Mouse (Mus musculus) Patski (cell line): ENCODE data around the gene Cnn3. TPM values are rescaled to one million over a fixed set of nuclear protein-coding genes. Genes with fewer than 3 reads are reported as not detected.

ENCODE experiments used
- ATAC-seq: fragments of 100-300 bp; one replicate; pipeline ENCODE4 v1.8.0; 2021
- CTCF ChIA-PET: fragments of 350-600 bp; sonication (Branson Sonifier 250); formaldehyde crosslinking; loops from one replicate; lab custom pipeline; 2022; ENCODE audit warnings: inconsistent platforms; lab: Charles Lee
- POLR2A ChIA-PET: fragments of 350-600 bp; sonication (Branson Sonifier 250); formaldehyde crosslinking; loops from one replicate; lab custom pipeline; 2022; ENCODE audit warnings: antibody characterized with exemption, inconsistent platforms; lab: Charles Lee
- DNase-seq: peaks from one replicate; pipeline ENCODE4 v3.0.0-alpha.2; 2011; ENCODE audit warnings: low read depth, low spot score
- H3K27me3 ChIP-seq: fragments of 371-371 bp; one replicate; pipeline ENCODE4 v1.5.1; 2021
- CTCF ChIP-seq: fragments of 100-300 bp; IDR thresholded peaks from one replicate; pipeline ENCODE4 v1.5.1; 2021
- in situ Hi-C: fragments of 300-500 bp; cut with MboI; formaldehyde crosslinking; loops from 3 replicates; pipeline ENCODE4 v1.11.1; 2018; ENCODE audit warnings: low pct_unique_long_range_greater_than_20kb, mixed read lengths
- polyA plus RNA-seq: library from polyadenylated mRNA; unstranded; gene quantifications from one replicate; pipeline ENCODE4 v1.2.3, GENCODE M21; 2021

Cnn3 gene
- polyA plus RNA-seq, 1 experiment from 2014 or later = 770 TPM

DNA sequence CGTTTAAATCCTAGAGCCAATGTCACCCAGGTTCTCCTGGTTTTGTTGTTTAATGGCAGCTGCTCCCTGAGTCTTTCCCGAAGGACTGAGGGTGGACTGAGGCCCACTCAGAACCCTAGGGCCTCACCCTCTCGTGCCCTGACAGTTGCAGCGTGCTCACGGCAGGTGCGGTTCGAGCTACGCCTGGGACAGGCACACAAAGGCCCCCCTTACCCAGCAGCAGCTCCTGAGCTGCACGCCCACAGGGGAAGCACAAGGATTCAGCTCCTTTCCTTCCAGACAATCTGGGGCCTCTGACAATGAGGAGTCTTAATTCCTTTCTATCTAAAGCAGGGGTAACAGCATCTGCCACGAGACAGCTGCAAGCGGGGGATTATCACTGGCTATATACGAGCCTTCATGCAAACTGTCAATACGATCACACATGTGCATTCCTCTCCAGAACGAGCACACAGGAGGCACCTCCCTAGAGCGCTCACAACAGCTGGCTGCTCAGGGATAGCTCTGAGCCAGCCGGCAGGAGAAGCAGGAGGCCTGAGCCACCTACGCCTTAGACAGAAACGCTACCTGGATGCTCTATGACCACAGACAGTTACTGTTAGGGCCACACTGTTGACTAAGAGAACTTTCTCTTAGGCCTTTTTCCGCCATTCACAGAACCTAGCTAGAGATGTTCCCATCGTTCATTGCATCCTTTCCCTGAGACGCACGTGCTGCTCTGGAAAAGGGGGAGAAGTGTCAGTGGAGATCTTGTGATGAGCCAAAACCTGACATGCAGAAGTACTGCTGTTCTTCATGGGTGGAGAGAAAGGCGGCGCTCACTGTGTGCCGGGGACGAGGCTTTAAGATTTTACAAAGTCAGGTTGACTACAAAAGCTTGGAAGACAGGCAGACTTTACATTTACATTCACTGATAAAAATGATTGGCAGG is 54.0 kb downstream of the Cnn3 start:
- in situ Hi-C loops = no loop called here
- POLR2A ChIA-PET = no interaction called here
- no peak for DNase-seq
- CTCF ChIA-PET = interaction anchor here (1.0 to 1.3 kb wide), 3 partner anchors 16 to 29 kb away, joined by 3 to 4 read pairs (median 4); no protein-coding TSS in a partner anchor
- TF ChIP-seq CTCF = no peak
- H3K27me3 ChIP-seq = no peaks in the 10 kb centered on the region
- no peak for ATAC-seq

- no peak for TF ChIP-seq CTCF
- ATAC-seq (no peak), DNase-seq (no peak)
- ChIA-PET POLR2A (no interaction called here), CTCF (no interaction called here)
- in situ Hi-C loops = no loop called here
- no peaks in the 10 kb centered on the region for H3K27me3 ChIP-seq
These were observed 54.7 kb downstream of the Cnn3 start for GRCm38 (mm10) chr3:121480961-121481436.

DNA sequence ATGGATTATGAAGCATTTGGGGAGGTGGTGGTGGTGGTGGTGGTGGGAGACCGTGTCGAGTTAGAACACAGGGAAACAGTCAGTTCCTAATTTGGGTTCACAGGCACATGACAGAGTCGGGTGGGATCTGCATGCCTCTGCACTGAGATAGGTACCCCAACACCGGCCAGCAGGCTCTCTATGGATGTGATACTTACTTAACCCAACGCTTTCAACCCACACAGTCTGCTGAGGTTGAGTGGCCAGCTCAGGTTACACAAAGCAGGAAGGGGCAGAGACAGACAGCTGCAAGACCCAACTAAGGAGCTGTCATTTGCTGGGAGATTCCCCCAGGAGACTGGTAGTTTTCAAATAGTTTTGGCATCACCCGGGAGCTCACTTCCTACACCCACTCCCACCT is 55.3 kb downstream of the Cnn3 start:
- no peaks in the 10 kb centered on the region for H3K27me3 ChIP-seq
- in situ Hi-C loops = no loop called here
- no peak for DNase-seq
- peak; percentile 29 for ATAC-seq
- CTCF ChIA-PET = interaction anchor here (1.3 kb wide), 1 partner anchor 9 kb away, joined by 4 read pairs; no protein-coding TSS in a partner anchor
- no peak for TF ChIP-seq CTCF
- POLR2A ChIA-PET = no interaction called here

DNA sequence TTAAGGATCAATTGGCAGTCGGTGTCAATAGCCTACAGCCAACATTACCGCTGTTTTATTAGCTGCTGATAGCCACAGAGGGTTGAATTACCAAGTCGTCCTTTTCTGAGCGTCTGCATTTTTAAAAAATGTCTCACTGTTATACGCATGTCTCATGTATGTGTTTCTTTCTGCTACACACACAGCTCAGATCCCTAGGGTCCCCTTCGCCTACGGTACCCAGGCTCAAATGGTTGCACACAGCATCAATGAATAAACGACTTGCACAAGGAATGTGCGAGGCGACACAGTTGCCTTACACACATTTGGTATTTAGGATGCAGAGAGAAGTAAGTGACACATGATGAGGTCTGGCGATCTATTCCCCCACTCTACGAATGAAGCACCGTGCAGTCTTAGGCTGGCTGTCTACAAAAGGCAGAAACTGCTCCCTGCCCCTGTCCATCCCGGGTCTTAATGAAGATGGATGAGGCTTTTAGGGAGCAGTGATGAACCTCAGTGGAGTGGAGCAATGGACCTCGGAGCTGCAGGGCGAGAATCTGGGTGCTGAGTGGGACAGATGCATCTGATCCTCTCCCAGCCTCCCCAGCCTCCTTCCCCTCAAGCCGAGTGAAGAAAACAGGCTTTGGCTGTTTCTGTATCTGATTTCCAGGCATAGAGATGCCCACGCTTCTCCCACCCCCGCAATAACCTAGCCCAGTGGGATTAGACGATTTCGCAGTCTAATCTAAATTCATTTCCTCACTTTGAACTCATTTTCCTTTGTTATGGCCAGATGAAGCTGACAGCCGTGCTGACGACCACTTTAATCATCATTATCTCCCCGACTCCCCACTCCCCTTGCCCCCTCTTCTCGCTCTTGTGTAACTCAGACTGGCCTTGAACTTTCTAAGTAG is 57.2 kb downstream of the Cnn3 start:
- in situ Hi-C loops = no loop called here
- POLR2A ChIA-PET = no interaction called here
- DNase-seq = no peak
- ATAC-seq = no peak
- CTCF ChIA-PET = interaction anchor here (0.8 to 3.1 kb wide), 5 partner anchors 8 to 169 kb away, joined by 3 to 12 read pairs (median 3); no protein-coding TSS in a partner anchor
- no peaks in the 10 kb centered on the region for H3K27me3 ChIP-seq
- TF ChIP-seq CTCF = no peak

GRCm38 (mm10) chr3:121485201-121485600 is 58.9 kb downstream of the Cnn3 start:
- no peak for ATAC-seq
- H3K27me3 ChIP-seq = no peaks in the 10 kb centered on the region
- in situ Hi-C loops = no loop called here
- DNase-seq = no peak
- CTCF ChIA-PET = interaction anchor here (1.4 to 3.1 kb wide), 2 partner anchors 10 to 14 kb away, joined by 3 to 12 read pairs; no protein-coding TSS in a partner anchor
- POLR2A ChIA-PET = no interaction called here
- TF ChIP-seq CTCF = no peak

DNA sequence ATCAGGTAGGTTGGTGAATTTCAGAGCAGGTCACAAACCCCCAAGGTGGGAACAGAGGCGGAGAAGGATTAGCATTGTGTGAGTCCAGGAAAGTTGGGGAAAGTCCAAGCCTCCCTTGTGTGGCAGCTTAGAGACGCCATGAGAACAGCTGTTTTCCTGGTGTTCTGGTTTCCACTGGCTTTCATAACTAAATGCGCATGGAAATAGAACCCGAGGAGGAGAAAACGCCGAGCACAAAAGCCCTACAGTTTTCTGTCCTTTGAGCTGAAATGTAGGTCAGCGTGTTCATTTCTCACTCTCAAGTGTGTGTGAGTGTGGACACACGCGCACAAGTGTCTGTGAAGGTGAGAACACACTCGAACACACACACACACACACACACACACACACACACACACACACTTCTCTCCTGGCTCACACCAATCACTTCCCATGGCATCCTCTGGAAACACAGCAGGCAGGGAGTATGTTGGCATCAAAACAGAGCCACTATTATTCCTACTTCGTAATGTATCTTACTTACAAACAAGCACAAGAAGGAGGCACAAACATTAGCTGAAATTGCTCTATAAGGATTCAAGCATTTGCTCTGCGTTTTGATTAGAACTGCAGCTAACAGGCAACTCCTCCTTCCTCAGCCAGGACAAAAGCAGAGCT is 63.3 kb downstream of the Cnn3 start:
- in situ Hi-C loops = no loop called here
- no peaks in the 10 kb centered on the region for H3K27me3 ChIP-seq
- POLR2A ChIA-PET = interaction anchor here (0.7 kb wide), 1 partner anchor 76 kb away, joined by 4 read pairs; no protein-coding TSS in a partner anchor
- DNase-seq = no peak
- no peak for TF ChIP-seq CTCF
- ATAC-seq = no peak
- CTCF ChIA-PET = interaction anchor here (0.9 to 1.6 kb wide), 3 partner anchors 10 to 51 kb away, joined by 3 to 6 read pairs (median 4); no protein-coding TSS in a partner anchor

DNA sequence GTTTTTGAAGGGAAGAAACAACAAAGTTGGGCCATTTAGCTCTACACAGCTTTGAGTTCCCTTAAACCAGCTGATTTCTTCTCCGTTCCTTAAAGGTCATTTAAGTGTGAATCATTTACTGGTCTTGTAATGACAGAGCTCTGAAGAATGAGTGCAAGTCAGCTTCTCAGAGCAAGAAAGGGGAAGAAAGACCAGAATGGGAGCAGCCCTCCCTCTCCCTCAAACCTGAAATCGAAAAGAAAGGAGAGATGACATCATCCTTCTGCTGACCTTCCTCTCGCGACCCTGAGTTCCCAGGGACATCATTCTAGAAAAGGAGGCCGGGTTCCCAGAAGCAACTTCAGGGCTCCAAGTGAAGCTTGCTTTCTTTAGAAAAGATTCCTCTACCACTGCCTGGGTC is 64.6 kb downstream of the Cnn3 start:
- ATAC-seq (peak; percentile 37), DNase-seq (no peak)
- POLR2A ChIA-PET = no interaction called here
- in situ Hi-C loops = no loop called here
- no peak for TF ChIP-seq CTCF
- no peaks in the 10 kb centered on the region for H3K27me3 ChIP-seq
- CTCF ChIA-PET = interaction anchor here (0.7 to 1.4 kb wide), 7 partner anchors 9 to 183 kb away, joined by 3 to 6 read pairs (median 4); no protein-coding TSS in a partner anchor

- DNase-seq (no peak), ATAC-seq (no peak)
- in situ Hi-C loops = no loop called here
- no peak for TF ChIP-seq CTCF
- ChIA-PET POLR2A (interaction anchor here (0.7 kb wide), 1 partner anchor 48 kb away, joined by 3 read pairs; no protein-coding TSS in a partner anchor), CTCF (interaction anchor here (1.4 kb wide), 1 partner anchor 8 kb away, joined by 5 read pairs; no protein-coding TSS in a partner anchor)
- H3K27me3 ChIP-seq = no peaks in the 10 kb centered on the region
These were observed 65.7 kb downstream of the Cnn3 start for GRCm38 (mm10) chr3:121492026-121492425.

DNA sequence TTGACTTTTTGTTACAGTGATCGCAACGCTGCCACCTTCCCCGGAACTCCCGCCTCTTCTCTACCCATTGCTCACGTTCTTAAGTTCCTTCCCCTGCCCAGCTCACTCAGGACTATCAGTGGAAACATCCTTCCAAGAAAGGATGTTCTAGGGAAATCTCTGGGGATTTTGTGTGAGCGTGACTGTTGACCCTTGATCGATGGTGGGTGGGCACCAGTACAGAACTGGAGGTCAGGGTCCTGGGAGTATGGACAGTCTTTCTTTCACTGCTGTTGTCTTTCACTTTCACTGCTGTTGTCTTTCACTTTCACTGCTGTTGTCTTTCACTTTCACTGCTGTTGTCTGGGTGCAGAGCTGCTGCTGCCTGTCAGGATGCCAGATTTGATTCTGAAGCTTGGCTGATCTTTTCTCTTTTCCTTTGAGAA is 67.7 kb downstream of the Cnn3 start:
- no peaks in the 10 kb centered on the region for H3K27me3 ChIP-seq
- no peak for TF ChIP-seq CTCF
- ChIA-PET CTCF (interaction anchor here (0.8 to 1.3 kb wide), 3 partner anchors 10 to 185 kb away, joined by 3 to 4 read pairs (median 3); no protein-coding TSS in a partner anchor), POLR2A (interaction anchor here (1.1 kb wide), 1 partner anchor 114 kb away, joined by 3 read pairs; no protein-coding TSS in a partner anchor)
- ATAC-seq (no peak), DNase-seq (no peak)
- in situ Hi-C loops = no loop called here
